Mouse (Mus musculus) liver, postnatal 0 days (tissue): ENCODE measurements around the gene Irgm2.

Experiments used
- CTCF ChIP-seq: sonication (generic); IDR thresholded peaks from 2 replicates; pipeline ENCODE4 v1.5.1; 2016; ENCODE audit warnings: antibody characterized with exemption, low read depth
- EP300 ChIP-seq: IDR thresholded peaks from 2 replicates; pipeline ENCODE4 v1.6.1; 2016; ENCODE audit warnings: antibody characterized with exemption, low read depth, mild to moderate bottlenecking

- TF ChIP-seq CTCF, result no peak
- TF ChIP-seq EP300, result no peak
Measured at GRCm38 (mm10) chr11:58183579-58183978, 15.8 kb upstream of the Irgm2 start.
